Mouse (Mus musculus): Measurements from ENCODE around the gene Arhgap24.
"Not testable (repeated sequence)": the region's sequence is repeated elsewhere in the genome, so short reads cannot be mapped to it uniquely, and the experiment has no call there.

Arhgap24 gene

DNA sequence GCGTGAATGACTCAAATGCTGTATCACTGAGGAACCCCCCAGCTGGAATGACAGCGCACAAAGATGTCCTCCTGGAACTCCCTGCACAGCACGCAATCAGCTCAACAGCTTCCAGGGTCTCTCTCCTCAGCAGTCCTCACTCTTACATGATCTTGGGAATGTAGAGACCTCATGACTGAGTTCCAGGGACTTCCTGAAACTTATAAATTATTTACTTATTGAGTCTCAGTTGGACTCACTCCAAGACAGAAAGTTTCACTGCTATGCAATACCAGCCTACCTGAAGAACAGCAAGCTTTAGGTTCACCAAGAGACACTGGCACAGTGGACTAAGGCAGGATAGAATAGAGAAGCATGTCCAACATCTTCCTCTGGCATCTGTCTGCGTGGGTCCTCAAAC, 417.1 kb downstream of the Arhgap24 start:
- no peak for DNase-seq

DNA sequence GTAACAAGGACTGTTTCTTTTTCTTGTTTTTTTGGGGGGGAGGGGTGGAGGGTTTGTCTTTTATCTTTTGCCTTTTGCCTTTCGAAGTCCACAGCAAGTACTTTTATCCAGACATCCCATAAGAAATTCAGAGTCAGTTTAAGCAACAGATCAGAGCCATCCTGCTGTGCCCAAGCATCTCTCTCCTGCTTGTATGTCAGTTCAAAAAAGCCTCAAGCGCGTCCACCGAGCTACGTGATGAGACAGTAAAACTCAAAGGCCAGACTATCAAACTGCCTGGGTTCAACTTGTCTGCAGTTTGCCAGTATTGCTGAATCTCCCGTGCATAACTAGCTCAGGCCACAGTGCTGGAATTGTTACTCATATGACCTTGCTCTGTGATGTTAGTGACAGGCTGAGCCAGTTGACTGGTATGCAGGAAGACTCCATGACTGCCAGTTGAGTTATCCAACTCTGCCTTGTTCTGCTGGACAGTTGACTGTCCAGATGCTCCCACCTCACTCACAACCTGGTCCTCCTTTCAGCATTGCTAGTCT, 418.6 kb downstream of the Arhgap24 start:
- DNase-seq, result no peak

DNA sequence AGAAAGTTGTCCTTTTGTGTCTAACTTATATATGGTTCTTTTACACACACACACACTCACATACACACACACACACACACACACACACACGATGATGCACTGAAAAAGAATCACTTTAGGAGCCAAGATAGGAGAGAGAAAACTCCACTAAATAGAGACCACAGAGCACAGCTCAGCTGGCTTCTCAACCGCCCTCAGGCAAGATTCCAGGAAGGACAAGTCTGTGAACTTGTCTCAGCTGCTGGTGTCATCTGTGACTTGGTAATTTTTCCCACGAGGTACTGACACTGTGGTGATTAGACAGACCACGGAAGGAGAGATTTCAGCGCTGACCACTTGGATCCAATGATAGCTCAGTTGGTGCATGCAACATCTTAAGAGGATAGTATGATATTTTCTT, 420.0 kb downstream of the Arhgap24 start:
- DNase-seq, result no peak

DNA sequence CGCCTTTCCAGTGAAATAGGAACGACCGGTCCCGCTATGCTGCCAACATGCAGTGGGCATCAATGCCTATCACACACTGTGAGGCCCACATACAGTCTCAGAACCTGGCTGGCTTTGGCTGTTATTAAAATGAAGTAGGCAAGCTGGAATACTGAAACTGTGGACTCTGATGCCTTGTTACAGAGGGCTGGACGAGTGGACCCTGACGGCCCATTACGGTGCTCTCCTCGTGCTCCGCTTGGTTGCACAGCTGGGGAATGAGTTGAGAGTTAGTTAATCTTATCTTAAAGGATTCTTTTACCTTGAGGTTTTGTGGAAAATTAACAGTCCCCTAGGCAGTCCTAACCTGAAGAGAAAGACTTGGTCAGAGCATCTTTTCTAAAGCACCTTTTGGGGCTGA, 422.3 kb downstream of the Arhgap24 start:
- no peak for DNase-seq

DNA sequence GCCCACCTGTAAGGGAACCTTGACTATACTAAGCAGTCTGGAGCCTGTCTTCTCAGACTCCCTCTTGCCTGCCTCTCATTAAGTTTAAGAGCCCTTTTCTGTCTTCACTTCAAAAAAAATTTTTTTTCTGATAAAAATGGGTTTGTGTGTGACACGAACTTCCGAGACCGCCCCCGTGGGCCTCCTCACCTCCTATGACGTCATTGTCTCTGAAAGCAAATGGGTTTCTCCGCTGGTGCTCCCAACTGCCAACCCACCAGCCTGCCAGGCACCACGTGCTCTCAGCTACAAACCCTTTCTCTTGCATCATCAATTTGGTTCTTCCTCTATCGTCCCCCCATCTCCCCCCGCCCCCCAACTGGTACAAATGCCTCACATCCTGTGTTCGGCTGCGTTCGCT, 422.9 kb downstream of the Arhgap24 start:
- no peak for DNase-seq

DNA sequence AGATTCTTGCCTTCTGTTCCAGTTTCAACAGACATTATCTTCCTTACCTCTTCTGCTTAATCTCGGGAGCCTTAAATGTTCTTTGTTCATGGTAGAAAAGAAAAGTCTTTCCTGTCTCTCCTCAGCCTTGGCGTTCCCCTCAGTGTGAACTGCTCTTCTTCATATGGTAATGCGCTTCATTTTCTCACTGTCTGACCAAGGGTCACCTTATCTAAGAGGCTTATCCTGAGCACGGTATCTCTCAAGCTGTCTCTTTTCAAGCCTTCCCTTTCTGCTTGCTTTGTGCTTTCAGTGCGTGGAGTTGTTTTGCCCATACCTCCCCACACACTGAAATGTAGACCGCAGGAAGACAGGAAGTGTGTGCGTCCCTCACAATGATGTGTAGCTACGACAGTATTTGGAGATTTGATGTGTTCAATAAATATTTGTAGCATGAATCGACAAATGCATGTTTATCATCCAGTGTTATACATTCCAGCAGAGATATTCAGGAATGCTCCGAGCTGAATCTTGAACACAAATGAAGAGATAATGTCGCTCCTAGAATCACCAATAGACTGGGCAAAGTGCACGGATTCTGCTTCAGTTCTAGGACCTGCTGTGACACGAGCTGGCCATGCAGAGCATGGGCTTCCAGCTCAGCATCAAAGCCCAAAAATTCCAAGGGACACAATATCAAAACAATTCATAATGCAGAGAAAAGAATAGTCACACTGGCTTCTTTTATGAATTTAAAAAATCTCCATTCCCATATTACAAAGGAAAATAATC, 424.4 kb downstream of the Arhgap24 start:
- no peak for DNase-seq

DNA sequence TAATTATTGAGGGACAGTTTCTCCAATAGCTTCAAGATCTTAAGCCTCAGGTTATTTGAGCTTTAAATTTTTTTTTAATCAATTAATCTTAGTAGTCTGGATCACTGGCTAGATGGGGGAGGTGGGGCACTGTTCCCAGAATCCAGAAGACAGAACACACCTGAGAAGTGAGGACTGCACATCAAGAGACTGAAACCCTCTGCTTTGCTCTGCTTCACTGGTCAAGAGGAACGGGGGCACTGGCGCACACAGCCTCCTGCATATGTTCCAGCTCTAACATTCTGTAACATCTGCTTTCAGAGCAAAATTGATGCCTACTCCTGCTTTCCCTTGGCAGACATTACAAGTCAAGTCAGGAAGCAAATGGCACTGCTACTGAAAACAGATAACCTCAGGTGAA, 439.0 kb downstream of the Arhgap24 start:
- no peak for DNase-seq

DNA sequence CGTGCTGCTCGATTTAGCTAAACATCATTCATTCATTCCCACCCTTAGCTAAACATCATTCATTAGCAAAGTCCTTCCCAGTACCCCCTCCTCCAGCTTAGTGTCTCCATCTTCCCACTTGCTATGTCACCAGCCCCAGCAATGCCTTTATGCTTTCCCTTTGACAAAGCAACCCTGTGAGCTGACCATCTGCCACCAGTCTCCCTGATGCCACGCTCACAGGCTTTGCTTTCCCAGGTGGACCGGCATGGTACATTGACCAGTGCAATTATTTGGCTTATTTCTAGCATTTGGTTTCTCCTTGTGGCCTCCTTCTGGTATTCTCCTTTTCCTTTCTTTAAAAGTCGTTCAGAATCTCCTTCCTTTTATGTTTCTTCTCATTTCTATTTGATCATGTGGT, 445.6 kb downstream of the Arhgap24 start:
- peak; percentile 79 for DNase-seq

DNA sequence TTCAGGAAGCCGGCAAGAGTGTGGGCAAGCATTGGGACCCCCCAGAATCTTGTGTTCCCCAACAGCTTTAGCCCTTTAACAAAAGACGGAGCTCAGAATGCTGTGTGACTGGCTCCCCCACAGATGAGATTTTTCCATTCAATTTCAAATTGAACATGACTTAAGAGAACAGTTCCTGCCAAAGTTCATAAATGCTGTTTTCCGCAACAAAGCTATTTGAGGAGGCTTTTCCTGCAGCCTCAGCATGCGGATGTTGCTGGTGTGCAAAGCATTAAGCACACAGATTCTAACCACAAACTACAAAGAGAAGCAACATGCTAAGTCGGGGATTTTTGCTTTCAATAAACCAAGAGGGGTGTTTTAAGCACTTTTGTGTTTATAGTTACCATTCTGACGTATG, 449.0 kb downstream of the Arhgap24 start:
- no peak for DNase-seq

DNA sequence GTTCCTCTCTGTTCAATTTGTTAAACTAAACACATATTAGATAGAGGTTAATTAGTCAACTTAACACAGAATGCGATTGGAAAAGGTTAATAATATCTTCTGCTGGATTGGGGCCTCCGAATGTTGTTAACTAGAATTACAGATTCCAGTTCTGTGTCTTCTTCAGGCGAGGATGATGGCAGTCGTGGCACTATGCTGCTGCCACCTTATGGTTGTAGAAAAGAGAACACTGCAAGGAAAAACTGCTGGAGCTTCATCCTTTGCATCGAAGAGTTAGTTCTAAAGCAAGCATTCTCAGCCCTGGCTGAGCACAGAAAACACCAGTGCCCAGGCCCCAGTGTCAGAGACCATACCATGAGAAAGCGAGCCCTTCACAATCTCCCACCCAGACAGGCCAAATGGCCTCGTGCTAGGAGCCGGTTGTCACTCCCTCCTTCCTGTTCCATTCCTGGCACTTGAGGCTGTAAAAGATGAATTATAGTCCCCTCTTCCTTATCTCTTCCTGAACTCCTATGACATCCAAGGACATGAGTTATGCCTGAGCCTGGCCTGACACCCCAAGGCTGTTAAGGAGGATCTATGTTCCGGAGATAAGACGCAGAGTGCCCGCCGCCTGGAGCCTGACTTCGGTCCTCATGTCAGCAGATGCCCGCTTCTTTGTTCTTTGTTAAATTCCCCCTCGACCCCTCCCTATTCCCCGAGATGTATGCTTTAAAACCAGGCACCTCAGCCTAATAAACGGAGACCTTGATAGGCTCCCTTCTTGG, 462.9 kb downstream of the Arhgap24 start:
- DNase-seq, result not testable (repeated sequence)

DNA sequence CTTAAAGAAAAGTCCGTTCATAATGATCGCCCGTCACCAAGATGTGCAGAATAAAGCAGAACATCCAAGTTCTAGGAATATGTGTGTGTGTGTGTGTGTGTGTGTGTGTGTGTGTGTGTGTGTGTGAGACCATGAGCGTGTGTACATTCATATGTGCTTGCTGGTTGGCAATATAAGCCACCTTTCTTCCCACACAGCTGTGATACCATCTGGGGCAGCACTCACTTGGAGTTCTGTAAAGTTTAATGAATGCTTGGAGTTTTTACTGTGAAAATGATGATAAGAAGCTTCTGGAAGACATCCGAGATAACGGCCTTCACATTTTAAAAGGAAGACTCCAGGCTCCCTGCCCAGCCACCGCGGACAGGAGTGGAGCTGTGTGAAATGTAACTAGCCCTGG, 465.4 kb downstream of the Arhgap24 start:
- no peak for DNase-seq

DNA sequence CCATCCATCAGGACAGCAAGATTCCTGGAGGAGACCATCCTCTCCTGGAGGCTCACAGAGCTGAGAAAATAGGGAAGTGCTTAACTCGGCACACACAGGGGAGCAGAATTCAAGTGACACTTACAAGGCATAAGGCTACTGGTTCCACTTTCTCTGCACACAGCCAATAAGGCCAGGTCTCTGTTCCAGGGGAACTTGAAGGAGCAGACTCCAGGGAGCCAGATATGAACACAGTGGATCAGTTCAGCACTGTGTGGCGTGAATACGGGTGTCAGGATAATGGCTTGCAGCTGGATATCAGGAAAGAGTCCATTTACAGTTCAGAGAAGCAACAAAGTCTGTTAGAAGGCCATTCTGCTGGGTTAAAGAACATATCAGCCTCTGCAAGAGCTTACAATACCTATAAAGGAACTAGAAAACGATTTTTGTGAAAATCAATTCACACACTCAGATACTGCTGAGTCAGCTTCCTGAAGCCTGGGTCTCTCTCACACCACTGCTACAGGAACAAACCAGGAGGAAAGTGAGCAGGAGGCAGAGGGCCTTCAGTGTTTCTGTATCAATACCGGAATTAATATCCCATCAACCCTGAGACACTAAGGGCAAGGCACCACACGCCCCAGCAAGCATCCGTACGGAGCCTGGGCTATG, 466.0 kb downstream of the Arhgap24 start:
- no peak for DNase-seq
